Mouse (Mus musculus) lung, adult 2 months (tissue): ENCODE measurements around the gene Rab8b.

Experiments used
- CTCF ChIP-seq: fragments of 200-500 bp; IDR thresholded peaks from 2 replicates; pipeline ENCODE4 v1.5.1; 2011; ENCODE audit warnings: mild to moderate bottlenecking, low read length, control low read depth; ENCODE audit not compliant: insufficient read depth
- POLR2A ChIP-seq: fragments of 200-500 bp; IDR thresholded peaks from 2 replicates; pipeline ENCODE4 v1.6.1; 2011; ENCODE audit warnings: low read depth, mild to moderate bottlenecking, control low read depth, low read length, borderline replicate concordance; ENCODE audit errors: extremely low read depth

- TF ChIP-seq CTCF (no peak), POLR2A (no peak)
These were observed 46.0 kb downstream of the Rab8b start for GRCm38 (mm10) chr9:66873531-66873930.
